Mouse (Mus musculus) cerebellum, adult 11-12 months (tissue): Measurements from ENCODE around the gene Rpl36a-ps1.
"Not testable (repeated sequence)": the region's sequence is repeated elsewhere in the genome, so short reads cannot be mapped to it uniquely, and the experiment has no call there.

Source experiments
- DNase-seq: peaks from one replicate; pipeline ENCODE4 v3.0.0; 2022

Gene Rpl36a-ps1

GRCm38 (mm10) chr14:98994218-98994617 is at the start of gene Rpl36a-ps1:
Gene Rpl36a-ps1 (minus strand): TSS chr14:98994318.
- DNase-seq = no peak

GRCm38 (mm10) chr14:99043499-99043898 is 49.4 kb upstream of the Rpl36a-ps1 start:
- no peak for DNase-seq

- DNase-seq = no peak
Measured at GRCm38 (mm10) chr14:99041416-99041815, 47.3 kb upstream of the Rpl36a-ps1 start.

DNA sequence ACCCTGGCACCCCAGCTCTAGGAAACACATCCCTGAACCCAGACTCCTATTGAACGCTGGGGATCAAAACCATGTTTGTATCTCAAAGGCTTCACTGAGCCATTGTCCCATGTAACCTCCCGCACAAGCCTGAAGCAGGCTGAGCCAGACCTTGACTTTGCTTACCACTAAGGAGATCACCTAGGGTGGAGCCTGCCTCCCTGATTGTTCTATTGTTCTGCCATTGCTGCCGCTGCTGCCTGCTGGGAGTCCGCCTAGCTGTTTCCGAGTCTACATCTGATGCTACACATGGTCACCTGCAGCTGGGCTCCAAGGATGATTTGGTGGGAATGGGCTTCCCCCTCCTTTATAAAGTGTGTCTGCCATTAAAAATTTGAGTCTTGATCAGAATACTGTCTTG is 45.2 kb upstream of the Rpl36a-ps1 start:
- DNase-seq = not testable (repeated sequence)

DNA sequence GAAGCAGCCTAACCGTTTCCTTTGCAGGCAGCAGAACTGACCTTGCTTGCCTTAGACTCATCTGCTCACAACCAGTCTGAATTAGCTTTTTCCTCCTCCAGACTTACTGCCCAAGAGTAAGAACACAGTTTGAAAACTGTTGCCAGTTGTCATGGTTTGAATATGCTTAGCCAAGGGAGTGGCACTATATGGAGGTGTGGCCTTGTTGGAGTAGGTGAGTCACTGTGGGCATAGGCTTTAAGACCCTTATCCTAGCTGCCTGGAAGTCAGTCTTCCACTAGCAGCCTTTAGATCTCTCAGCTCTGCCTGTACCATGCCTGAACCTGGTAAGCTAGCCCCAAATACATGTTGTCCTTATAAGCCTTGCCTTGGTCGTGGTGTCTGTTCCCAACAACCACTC is 43.6 kb upstream of the Rpl36a-ps1 start:
- DNase-seq = no peak

DNA sequence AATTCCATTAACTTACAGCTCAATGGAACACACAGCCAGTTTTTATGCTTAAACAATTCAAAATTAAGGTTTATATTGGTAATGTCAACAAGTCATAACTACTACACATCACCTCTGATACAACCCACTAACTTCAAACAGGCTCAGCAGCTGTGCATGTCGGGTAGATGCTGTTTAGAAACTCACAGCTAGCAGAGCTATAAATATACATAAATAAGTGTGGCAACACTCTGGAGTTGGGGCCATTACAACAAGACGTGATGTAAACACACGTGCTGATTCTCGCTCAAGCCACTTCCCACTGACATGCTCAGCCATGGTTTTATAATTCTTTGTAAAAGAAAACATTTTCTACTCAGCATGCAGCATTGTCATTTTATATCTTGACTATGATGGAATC is 41.9 kb upstream of the Rpl36a-ps1 start:
- no peak for DNase-seq

DNA sequence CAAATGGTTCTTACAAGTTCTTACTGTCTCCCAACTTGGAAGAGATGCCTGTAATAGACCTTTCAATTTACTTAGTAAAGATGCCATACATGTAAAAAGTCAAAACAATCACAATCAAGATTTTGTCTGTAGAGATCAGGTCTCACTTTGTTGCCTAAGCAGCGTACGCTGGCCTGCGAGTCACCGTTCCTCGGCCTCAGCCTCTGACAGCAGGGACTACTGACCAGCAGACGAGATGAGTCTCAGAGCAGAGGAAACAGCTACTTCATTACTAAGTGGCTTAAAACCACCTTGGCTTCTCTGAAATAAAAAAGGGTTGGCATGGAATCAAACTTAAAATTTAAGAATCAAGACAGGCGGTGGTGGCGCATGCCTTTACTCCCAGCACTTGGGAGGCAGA is 40.7 kb upstream of the Rpl36a-ps1 start:
- DNase-seq = not testable (repeated sequence)

GRCm38 (mm10) chr14:99032596-99032995 is 38.5 kb upstream of the Rpl36a-ps1 start:
- no peak for DNase-seq

DNA sequence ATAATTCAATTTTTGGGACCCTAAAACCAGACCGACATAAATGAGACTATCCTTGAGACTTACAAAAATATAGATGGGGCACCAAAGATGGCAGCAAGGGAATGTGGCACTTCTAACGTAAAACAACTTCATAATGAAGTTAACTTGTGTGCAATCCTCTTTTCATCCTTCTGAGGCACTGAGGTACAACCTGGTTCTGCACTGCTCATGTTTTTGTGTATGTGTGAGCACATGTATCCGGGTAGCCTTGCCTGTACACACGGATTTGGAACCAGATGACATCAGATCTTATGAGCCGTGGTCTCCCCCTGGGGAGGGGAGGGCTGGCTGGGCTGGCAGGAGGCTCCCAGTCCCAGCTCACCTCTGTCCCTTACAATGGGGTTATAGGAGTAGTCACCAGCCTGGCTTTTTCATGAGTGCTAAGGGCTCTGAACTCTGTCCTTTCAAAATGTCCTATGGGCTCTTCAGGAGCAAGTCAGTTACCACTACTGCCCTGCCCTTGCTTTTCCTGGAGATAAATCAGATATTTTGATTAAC is 37.3 kb upstream of the Rpl36a-ps1 start:
- no peak for DNase-seq

GRCm38 (mm10) chr14:99029987-99030386 is 35.9 kb upstream of the Rpl36a-ps1 start:
- DNase-seq = no peak

- no peak for DNase-seq
Measured at GRCm38 (mm10) chr14:99022346-99023086, 28.4 kb upstream of the Rpl36a-ps1 start.

DNA sequence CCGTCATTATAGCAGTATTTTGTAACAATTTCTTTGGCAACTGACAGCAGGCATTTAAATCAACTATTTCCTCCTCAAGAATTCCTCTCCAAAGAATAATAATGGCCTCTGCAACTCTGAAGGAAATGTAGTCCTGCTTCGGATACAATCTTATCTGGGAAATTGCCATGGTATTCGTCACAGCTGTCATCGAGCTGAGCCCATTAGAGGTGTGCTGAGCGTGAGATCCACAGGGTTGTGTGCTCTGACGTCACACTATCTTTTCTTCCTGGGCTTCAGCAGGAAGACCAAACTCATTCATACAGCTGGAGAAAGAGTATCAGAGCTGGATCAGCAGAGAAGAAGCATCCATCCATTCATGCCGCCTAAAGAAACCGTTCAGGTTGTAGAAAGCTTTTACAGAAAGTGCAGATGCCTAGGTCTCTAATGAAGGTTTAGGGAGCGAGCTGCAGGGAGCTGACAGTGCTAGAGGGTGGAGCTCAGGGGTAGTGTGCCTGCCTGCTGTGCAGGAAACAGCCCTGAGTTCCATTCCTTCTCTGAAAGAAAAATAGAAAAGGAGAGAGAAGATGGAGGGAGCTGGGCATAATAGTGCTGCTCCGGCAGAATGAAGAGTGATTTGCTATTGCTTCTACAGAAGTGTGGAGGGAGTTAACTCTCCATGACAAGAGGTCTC is 25.2 kb upstream of the Rpl36a-ps1 start:
- no peak for DNase-seq

GRCm38 (mm10) chr14:99018691-99019090 is 24.6 kb upstream of the Rpl36a-ps1 start:
- no peak for DNase-seq

DNA sequence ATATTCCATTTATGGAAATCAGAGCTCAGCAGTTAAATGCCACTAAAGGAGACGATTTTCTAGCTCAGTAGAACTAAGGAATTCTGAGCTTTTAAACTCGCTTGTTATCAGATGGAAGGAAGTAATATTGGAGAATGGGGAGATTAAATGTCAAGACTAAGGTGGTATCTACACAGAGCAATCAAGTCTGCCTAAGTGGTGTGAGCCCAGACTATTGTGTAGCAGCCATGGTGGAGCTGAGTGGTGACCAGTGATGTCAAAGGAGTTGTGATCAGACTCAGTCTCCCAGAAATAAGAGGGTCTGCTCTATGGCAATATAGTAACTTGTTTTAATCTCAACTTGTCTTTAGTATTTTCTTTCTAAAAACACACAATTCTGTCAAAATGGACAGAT is 16.8 kb upstream of the Rpl36a-ps1 start:
- no peak for DNase-seq

DNA sequence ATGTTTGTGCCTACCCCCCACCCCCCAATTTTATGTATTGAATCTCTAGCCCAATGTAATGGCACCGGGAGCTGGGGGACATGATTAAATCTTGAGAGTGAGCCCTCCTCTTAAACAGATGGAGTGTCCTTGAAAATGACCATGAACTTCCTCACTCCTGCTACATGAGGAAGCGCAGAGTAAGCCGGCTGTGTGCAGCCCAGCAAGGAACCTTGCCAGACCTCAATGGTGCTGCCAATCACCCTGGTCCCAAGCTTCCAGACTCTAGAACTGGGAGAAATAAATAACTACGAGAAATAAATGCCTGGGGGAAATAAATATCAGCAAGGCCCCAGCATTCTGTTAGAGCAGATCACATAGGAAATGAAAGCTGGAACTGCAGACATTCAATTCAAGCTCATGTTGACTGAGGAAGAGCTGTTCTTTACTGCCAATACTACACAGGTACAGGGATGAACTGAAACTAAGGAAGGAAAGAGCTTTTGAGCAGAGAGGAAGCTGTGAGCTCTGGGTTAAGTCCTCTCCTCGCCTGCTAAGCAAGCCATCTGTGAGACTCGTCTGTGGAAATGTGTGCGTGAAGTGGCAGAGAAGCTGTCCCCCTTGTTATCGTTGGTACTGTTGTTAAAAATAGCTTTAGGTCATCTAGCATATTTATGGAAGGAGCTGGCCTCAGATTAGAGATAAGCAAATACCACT is 16.3 kb upstream of the Rpl36a-ps1 start:
- DNase-seq = no peak

DNA sequence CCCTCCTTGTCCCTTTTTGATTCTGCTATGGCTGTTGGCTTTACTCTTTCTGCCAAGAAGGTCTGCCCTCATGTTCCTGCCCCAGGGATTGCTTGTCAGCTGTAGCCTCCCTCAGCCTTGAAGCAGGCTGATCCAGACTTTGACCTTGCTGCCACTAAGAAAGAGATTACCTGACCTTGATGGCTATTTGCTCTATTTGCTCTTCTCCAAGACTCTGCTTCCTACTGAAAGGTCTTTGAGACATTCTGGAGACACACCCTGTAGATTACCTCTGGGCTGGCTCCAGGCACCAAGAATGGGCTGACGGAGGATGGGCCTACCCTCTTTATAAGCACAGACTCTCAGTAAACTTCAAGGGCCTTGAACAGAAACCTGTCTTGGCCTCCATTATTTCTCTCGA is 1.6 kb downstream of the Rpl36a-ps1 start:
- DNase-seq = no peak

DNA sequence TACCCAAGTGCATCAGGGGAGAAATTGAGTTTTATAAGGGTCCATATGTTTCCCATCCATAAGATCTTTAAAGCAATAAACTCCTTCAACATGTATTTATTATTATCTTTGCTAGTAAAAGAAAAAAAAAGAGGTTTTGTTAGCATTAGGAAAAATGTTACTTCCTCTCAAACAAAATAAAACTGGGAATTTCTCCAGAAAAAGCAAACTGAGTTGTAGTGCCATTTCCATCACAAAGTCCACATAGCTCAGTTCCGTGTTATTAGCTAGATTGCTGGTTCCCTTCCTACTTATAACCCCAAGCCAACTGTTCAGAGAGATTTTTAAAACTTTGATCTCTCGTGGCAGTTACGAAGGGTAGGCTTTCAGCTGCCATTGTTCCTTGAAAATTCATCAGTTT is 3.5 kb downstream of the Rpl36a-ps1 start:
- no peak for DNase-seq

- DNase-seq = no peak
Measured at GRCm38 (mm10) chr14:98989818-98990217, 4.3 kb downstream of the Rpl36a-ps1 start.

- no peak for DNase-seq
Measured at GRCm38 (mm10) chr14:98971921-98972320, 22.2 kb downstream of the Rpl36a-ps1 start.

- DNase-seq = no peak
Measured at GRCm38 (mm10) chr14:98958978-98959658, 35.0 kb downstream of the Rpl36a-ps1 start.

- DNase-seq = no peak
Measured at GRCm38 (mm10) chr14:98956788-98957187, 37.3 kb downstream of the Rpl36a-ps1 start.

- DNase-seq = no peak
Measured at GRCm38 (mm10) chr14:98952441-98952840, 41.7 kb downstream of the Rpl36a-ps1 start.
